Mouse (Mus musculus): ENCODE data around the gene Vps51. TPM values are rescaled to one million over a fixed set of nuclear protein-coding genes. Genes with fewer than 3 reads are reported as not detected.

Gene Vps51
- polyA plus RNA-seq, 1 experiment from 2014 or later = 66.7 TPM

- H3K4me3 ChIP-seq (ENCODE audit: low read depth, low read length) = peak overlapping the region; percentile 79
- peak overlapping the region; percentile 99 for H3K4me2 ChIP-seq (replicated peaks; ENCODE audit: low read depth, low read length)
- ATAC-seq (ENCODE audit: insufficient number of reproducible peaks, insufficient read depth, low FRiP score, low read depth) = no peak
- peaks cover 13% of the 10 kb centered on the region for H3K36me3 ChIP-seq (ENCODE audit: control insufficient read depth, insufficient read depth, low read length)
- peak overlapping the region; percentile 96 for H3K27ac ChIP-seq (ENCODE audit: low read length)
- WGBS = 1% methylated on average over 44 of the region's 44 CpGs
- H3K27me3 ChIP-seq (ENCODE audit: control insufficient read depth, insufficient read depth, low read length) = no peaks in the 10 kb centered on the region
- no peaks in the 10 kb centered on the region for H3K9me3 ChIP-seq (ENCODE audit: control insufficient read depth, low read depth, low read length)
- H3K9ac ChIP-seq (replicated peaks; ENCODE audit: low read depth, low read length) = peak overlapping the region; percentile 95
- H3K4me1 ChIP-seq (ENCODE audit: control insufficient read depth, insufficient read depth, low read length) = peaks cover 22% of the 10 kb centered on the region
Observed at GRCm38 (mm10) chr19:6061641-6062302, 15.3 kb downstream of the Vps51 start.

GRCm38 (mm10) chr19:6061021-6061533 is 16.0 kb downstream of the Vps51 start, which contains the start of gene Znhit2:
Gene Znhit2 (plus strand): TSS chr19:6061192.
- peak within 1 kb of the TSS; percentile 99 for H3K4me2 ChIP-seq (replicated peaks; ENCODE audit: low read depth, low read length)
- peaks cover 20% of the 10 kb centered on the region for H3K4me1 ChIP-seq (ENCODE audit: control insufficient read depth, insufficient read depth, low read length)
- peak within 1 kb of the TSS; percentile 95 for H3K9ac ChIP-seq (replicated peaks; ENCODE audit: low read depth, low read length)
- H3K27ac ChIP-seq (ENCODE audit: low read length) = peak within 1 kb of the TSS; percentile 96
- H3K27me3 ChIP-seq (ENCODE audit: control insufficient read depth, insufficient read depth, low read length) = no peaks in the 10 kb centered on the region
- H3K36me3 ChIP-seq (ENCODE audit: control insufficient read depth, insufficient read depth, low read length) = peaks cover 13% of the 10 kb centered on the region
- peak within 1 kb of the TSS; percentile 79 for H3K4me3 ChIP-seq (ENCODE audit: low read depth, low read length)
- ATAC-seq (ENCODE audit: insufficient number of reproducible peaks, insufficient read depth, low FRiP score, low read depth) = peak; percentile 80
- under 1% methylated on average over 57 of the region's 58 CpGs for WGBS
- no peaks in the 10 kb centered on the region for H3K9me3 ChIP-seq (ENCODE audit: control insufficient read depth, low read depth, low read length)

- no peaks in the 10 kb centered on the region for H3K27me3 ChIP-seq (ENCODE audit: control insufficient read depth, insufficient read depth, low read length)
- H3K4me2 ChIP-seq (replicated peaks; ENCODE audit: low read depth, low read length) = peak overlapping the region; percentile 85
- WGBS = 78% methylated on average over 5 of the region's 5 CpGs
- peaks cover 20% of the 10 kb centered on the region for H3K4me1 ChIP-seq (ENCODE audit: control insufficient read depth, insufficient read depth, low read length)
- ATAC-seq (ENCODE audit: insufficient number of reproducible peaks, insufficient read depth, low FRiP score, low read depth) = no peak
- peak overlapping the region; percentile 89 for H3K4me3 ChIP-seq (ENCODE audit: low read depth, low read length)
- no peaks in the 10 kb centered on the region for H3K9me3 ChIP-seq (ENCODE audit: control insufficient read depth, low read depth, low read length)
- H3K36me3 ChIP-seq (ENCODE audit: control insufficient read depth, insufficient read depth, low read length) = peaks cover 25% of the 10 kb centered on the region
- H3K27ac ChIP-seq (ENCODE audit: low read length) = no peak overlapping the region
- peak overlapping the region; percentile 86; the same call in 1 of the 2 replicates for H3K9ac ChIP-seq (replicated peaks; ENCODE audit: low read depth, low read length)
Observed at GRCm38 (mm10) chr19:6058966-6059365, 18.1 kb downstream of the Vps51 start.

- Histone ChIP-seq H3K9me3 (ENCODE audit: control insufficient read depth, low read depth, low read length) (no peaks in the 10 kb centered on the region), H3K4me2 (replicated peaks; ENCODE audit: low read depth, low read length) (peak overlapping the region; percentile 85), H3K27me3 (ENCODE audit: control insufficient read depth, insufficient read depth, low read length) (no peaks in the 10 kb centered on the region), H3K36me3 (ENCODE audit: control insufficient read depth, insufficient read depth, low read length) (peaks cover 29% of the 10 kb centered on the region), H3K4me1 (ENCODE audit: control insufficient read depth, insufficient read depth, low read length) (peaks cover 20% of the 10 kb centered on the region), H3K4me3 (ENCODE audit: low read depth, low read length) (peak overlapping the region; percentile 89), H3K27ac (ENCODE audit: low read length) (no peak overlapping the region), H3K9ac (replicated peaks; ENCODE audit: low read depth, low read length) (peak overlapping the region; percentile 86)
- WGBS = 34% methylated on average over 5 of the region's 5 CpGs
- ATAC-seq (ENCODE audit: insufficient number of reproducible peaks, insufficient read depth, low FRiP score, low read depth) = no peak
Observed at GRCm38 (mm10) chr19:6058513-6058912, 18.5 kb downstream of the Vps51 start.

GRCm38 (mm10) chr19:6057313-6058096 is 19.5 kb downstream of the Vps51 start, which contains the start of the genes Mrpl49 and Fau:
Gene Mrpl49 (minus strand): TSS chr19:6057785.
Gene Fau (plus strand): TSS chr19:6057844.
- peak within 1 kb of the TSS; percentile 86 for H3K9ac ChIP-seq (replicated peaks; ENCODE audit: low read depth, low read length)
- under 1% methylated on average over 63 of the region's 63 CpGs for WGBS

GRCm38 (mm10) chr19:6056696-6057095 is 20.3 kb downstream of the Vps51 start:
- Histone ChIP-seq H3K36me3 (ENCODE audit: control insufficient read depth, insufficient read depth, low read length) (peaks cover 47% of the 10 kb centered on the region), H3K4me3 (ENCODE audit: low read depth, low read length) (peak overlapping the region; percentile 89), H3K27me3 (ENCODE audit: control insufficient read depth, insufficient read depth, low read length) (no peaks in the 10 kb centered on the region), H3K27ac (ENCODE audit: low read length) (no peak overlapping the region), H3K4me2 (replicated peaks; ENCODE audit: low read depth, low read length) (peak overlapping the region; percentile 79), H3K4me1 (ENCODE audit: control insufficient read depth, insufficient read depth, low read length) (peaks cover 10% of the 10 kb centered on the region; the same call in 1 of the 2 replicates), H3K9me3 (ENCODE audit: control insufficient read depth, low read depth, low read length) (no peaks in the 10 kb centered on the region), H3K9ac (replicated peaks; ENCODE audit: low read depth, low read length) (peak overlapping the region; percentile 69; the same call in 1 of the 2 replicates)
- WGBS = 52% methylated on average over 4 of the region's 4 CpGs
- no peak for ATAC-seq (ENCODE audit: insufficient number of reproducible peaks, insufficient read depth, low FRiP score, low read depth)

More at GRCm38 (mm10) chr19:6057313-6058096, 19.5 kb downstream of the Vps51 start, which contains the start of the genes Mrpl49 and Fau:
- H3K4me2 ChIP-seq (replicated peaks; ENCODE audit: low read depth, low read length) = peak within 1 kb of the TSS; percentile 85
- H3K9me3 ChIP-seq (ENCODE audit: control insufficient read depth, low read depth, low read length) = no peaks in the 10 kb centered on the region
- peak within 1 kb of the TSS; percentile 67; the same call in 1 of the 2 replicates for H3K27ac ChIP-seq (ENCODE audit: low read length)
- H3K27me3 ChIP-seq (ENCODE audit: control insufficient read depth, insufficient read depth, low read length) = no peaks in the 10 kb centered on the region
- peak; percentile 88 for ATAC-seq (ENCODE audit: insufficient number of reproducible peaks, insufficient read depth, low FRiP score, low read depth)
- H3K4me3 ChIP-seq (ENCODE audit: low read depth, low read length) = peak within 1 kb of the TSS; percentile 89
- H3K36me3 ChIP-seq (ENCODE audit: control insufficient read depth, insufficient read depth, low read length) = peaks cover 39% of the 10 kb centered on the region
- H3K4me1 ChIP-seq (ENCODE audit: control insufficient read depth, insufficient read depth, low read length) = peaks cover 16% of the 10 kb centered on the region

- Histone ChIP-seq H3K4me2 (replicated peaks; ENCODE audit: low read depth, low read length) (no peak overlapping the region), H3K4me3 (ENCODE audit: low read depth, low read length) (no peak overlapping the region), H3K27me3 (ENCODE audit: control insufficient read depth, insufficient read depth, low read length) (no peaks in the 10 kb centered on the region), H3K9ac (replicated peaks; ENCODE audit: low read depth, low read length) (no peak overlapping the region), H3K4me1 (ENCODE audit: control insufficient read depth, insufficient read depth, low read length) (peaks cover 10% of the 10 kb centered on the region; the same call in 1 of the 2 replicates), H3K27ac (ENCODE audit: low read length) (no peak overlapping the region), H3K9me3 (ENCODE audit: control insufficient read depth, low read depth, low read length) (no peaks in the 10 kb centered on the region), H3K36me3 (ENCODE audit: control insufficient read depth, insufficient read depth, low read length) (peaks cover 66% of the 10 kb centered on the region)
- ATAC-seq (ENCODE audit: insufficient number of reproducible peaks, insufficient read depth, low FRiP score, low read depth) = no peak
- whole genome bisulfite sequencing = 79% methylated on average over 5 of the region's 5 CpGs
Observed at GRCm38 (mm10) chr19:6054296-6054695, 22.7 kb downstream of the Vps51 start.

GRCm38 (mm10) chr19:6052516-6052915 is 24.5 kb downstream of the Vps51 start:
- Histone ChIP-seq H3K9ac (replicated peaks; ENCODE audit: low read depth, low read length) (no peak overlapping the region), H3K27me3 (ENCODE audit: control insufficient read depth, insufficient read depth, low read length) (no peaks in the 10 kb centered on the region), H3K27ac (ENCODE audit: low read length) (no peak overlapping the region), H3K36me3 (ENCODE audit: control insufficient read depth, insufficient read depth, low read length) (peaks cover 69% of the 10 kb centered on the region), H3K9me3 (ENCODE audit: control insufficient read depth, low read depth, low read length) (no peaks in the 10 kb centered on the region), H3K4me3 (ENCODE audit: low read depth, low read length) (no peak overlapping the region), H3K4me2 (replicated peaks; ENCODE audit: low read depth, low read length) (no peak overlapping the region), H3K4me1 (ENCODE audit: control insufficient read depth, insufficient read depth, low read length) (peaks cover 12% of the 10 kb centered on the region)
- no peak for ATAC-seq (ENCODE audit: insufficient number of reproducible peaks, insufficient read depth, low FRiP score, low read depth)
- 92% methylated on average over 7 of the region's 7 CpGs for WGBS

Data from stomach, embryonic 14.5 days (tissue).